Mouse (Mus musculus) liver, postnatal 0 days (tissue): ENCODE measurements around the gene Tmem178.

Experiments
- CTCF ChIP-seq: sonication (generic); IDR thresholded peaks from 2 replicates; pipeline ENCODE4 v1.5.1; 2016; ENCODE audit warnings: antibody characterized with exemption, low read depth
- EP300 ChIP-seq: IDR thresholded peaks from 2 replicates; pipeline ENCODE4 v1.6.1; 2016; ENCODE audit warnings: antibody characterized with exemption, low read depth, mild to moderate bottlenecking

- no peak for TF ChIP-seq CTCF
- no peak for TF ChIP-seq EP300
Measured at GRCm38 (mm10) chr17:80919261-80919660, 25.2 kb upstream of the Tmem178 start.
